Mouse (Mus musculus) G1E (cell line): ENCODE measurements around the gene Dynll1.

ENCODE experiments used
- CTCF ChIP-seq: IDR thresholded peaks from 2 replicates; pipeline ENCODE4 v1.5.1; 2012; ENCODE audit warnings: low read depth, low read length, inconsistent platforms, mixed read lengths
- GATA1 ChIP-seq: IDR thresholded peaks from 2 replicates; pipeline ENCODE4 v1.6.1; 2012; ENCODE audit warnings: borderline replicate concordance, low read length, inconsistent platforms, mixed read lengths
- POLR2AphosphoS5 ChIP-seq: IDR thresholded peaks from 2 replicates; pipeline ENCODE4 v1.6.1; 2012; ENCODE audit warnings: low read depth, low read length, inconsistent platforms; ENCODE audit not compliant: insufficient replicate concordance
- TAL1 ChIP-seq: conservative IDR thresholded peaks from 2 replicates; pipeline ENCODE4 v1.6.1; 2012; ENCODE audit warnings: low read depth, low read length, inconsistent platforms, mixed read lengths

DNA sequence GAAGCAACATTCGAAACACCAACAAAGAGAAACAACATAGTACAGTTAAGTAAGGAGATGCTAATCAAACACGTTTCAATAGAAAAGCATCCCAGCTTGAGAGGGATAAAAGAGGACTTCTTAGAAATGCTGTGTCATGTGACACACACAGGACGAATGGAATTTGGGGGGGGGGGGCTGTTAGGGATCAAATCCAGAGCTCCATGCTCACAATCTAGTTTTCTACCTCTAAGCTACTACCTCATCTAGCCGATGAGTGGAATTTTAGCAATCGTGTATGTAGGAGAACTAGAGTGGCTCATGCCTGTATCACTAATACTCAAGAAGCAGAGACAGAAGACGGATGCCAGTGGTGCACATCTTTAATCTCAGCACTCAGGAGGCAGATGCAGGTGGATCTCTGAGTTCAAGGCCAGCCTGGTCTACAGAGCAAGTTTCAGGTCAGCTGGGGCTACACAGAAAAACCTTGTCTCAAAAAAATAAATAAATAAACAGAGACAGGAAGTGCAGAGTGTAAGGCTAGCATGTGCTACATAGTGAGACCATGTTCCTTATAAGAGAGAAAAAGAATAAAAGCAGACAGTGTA lies 27.2 kb downstream of the Dynll1 start:
- no peak for TF ChIP-seq CTCF
- no peak for TF ChIP-seq GATA1
- TF ChIP-seq TAL1, result no peak
- TF ChIP-seq POLR2AphosphoS5, result no peak
